Mouse (Mus musculus): ENCODE results near the gene Grm7.

Gene Grm7

DNA sequence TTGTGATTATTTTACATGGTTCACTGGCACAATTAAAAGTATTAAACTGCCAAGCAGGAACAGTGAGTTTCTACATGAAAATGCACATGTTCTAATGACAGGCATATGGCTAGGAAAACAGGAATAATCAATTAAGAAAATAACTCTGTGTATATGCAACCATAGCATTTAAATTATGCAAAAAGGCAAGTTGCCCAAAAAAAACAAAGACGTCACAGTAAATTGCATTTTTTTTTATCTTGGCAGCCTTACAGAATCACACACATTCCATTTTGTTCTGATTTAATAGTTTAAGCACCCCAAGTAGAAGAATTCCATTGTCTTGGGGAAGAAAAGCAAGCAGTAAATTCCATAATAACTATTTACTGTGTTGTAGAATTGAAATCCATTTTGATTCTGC lies 716.3 kb downstream of the Grm7 start:
- no peak for DNase-seq (ENCODE audit: low read depth in 1 of 2, low spot score in 2 of 2)

- DNase-seq (ENCODE audit: low read depth in 1 of 2, low spot score in 2 of 2) = no peak
Measured at GRCm38 (mm10) chr6:111368111-111368510, 722.7 kb downstream of the Grm7 start.

- no peak for DNase-seq (ENCODE audit: low read depth in 1 of 2, low spot score in 2 of 2)
Measured at GRCm38 (mm10) chr6:111368551-111368950, 723.2 kb downstream of the Grm7 start.

- no peak for DNase-seq (ENCODE audit: low read depth in 1 of 2, low spot score in 2 of 2)
Measured at GRCm38 (mm10) chr6:111369013-111369412, 723.6 kb downstream of the Grm7 start.

DNA sequence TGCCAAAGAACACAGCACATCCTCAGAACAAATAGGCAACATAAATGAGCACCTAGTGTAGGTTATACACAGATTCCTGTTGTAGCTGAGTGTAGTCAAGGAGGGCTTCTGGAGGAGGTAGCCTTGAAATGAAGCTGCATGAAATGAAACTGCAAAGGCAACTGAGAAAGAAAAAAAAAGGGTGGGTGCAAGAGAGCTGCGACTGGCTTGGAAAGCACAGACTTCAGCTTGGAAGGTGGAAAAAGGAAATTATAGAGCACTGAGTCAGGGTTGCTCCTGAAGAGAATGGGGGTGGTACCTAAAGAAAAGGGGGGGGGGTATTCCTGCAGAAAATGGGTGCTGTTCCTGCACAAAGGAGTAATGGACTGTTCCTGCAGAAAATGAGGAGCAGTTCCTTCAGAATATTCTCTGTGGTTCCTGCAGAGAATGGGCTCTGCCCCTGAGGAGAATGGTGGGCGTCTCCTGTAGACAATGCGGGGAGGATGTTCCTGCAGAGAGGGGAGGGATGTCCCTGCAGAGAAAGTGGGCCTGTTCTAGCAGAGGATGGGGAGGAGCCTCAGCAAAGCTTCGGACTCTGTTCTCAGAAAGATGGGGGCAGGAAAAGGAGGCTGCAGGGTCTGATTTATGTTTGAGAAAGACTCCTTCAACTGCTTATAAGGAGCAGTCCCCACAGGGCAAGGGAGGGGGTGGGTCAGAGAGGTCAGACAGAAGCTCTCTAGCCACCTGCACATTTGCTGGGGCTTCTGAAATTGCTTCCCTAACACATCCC lies 726.4 kb downstream of the Grm7 start:
- no peak for DNase-seq (ENCODE audit: low read depth in 1 of 2, low spot score in 2 of 2)

- DNase-seq (ENCODE audit: low read depth in 1 of 2, low spot score in 2 of 2) = no peak
Measured at GRCm38 (mm10) chr6:111372626-111373380, 727.4 kb downstream of the Grm7 start.

- DNase-seq (ENCODE audit: low read depth in 1 of 2, low spot score in 2 of 2) = no peak
Measured at GRCm38 (mm10) chr6:111380710-111381109, 735.3 kb downstream of the Grm7 start.

DNA sequence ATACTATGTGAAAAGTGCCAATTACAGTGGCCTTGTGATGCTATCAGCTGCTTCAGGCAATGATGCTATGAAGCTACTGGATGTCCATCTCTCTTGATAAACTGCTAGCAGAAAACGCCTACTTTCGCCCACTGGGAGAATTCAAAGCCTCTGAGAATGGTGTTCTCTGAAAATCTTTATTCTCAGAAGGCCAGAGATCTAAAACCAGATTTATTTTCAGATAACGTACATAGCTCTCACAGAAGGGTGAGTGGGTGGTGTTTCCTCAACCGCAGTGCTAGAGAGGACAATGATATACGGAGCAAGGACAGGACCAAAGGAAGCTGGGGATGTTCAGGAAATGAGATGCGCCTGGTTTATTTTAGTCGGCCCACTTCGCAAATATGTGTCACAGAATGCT lies 763.4 kb downstream of the Grm7 start:
- DNase-seq (ENCODE audit: low read depth in 1 of 2, low spot score in 2 of 2) = no peak

GRCm38 (mm10) chr6:111424737-111425136 lies 779.4 kb downstream of the Grm7 start:
- DNase-seq (ENCODE audit: low read depth in 1 of 2, low spot score in 2 of 2) = no peak

- DNase-seq (ENCODE audit: low read depth in 1 of 2, low spot score in 2 of 2) = no peak
Measured at GRCm38 (mm10) chr6:111446228-111446627, 800.8 kb downstream of the Grm7 start.

DNA sequence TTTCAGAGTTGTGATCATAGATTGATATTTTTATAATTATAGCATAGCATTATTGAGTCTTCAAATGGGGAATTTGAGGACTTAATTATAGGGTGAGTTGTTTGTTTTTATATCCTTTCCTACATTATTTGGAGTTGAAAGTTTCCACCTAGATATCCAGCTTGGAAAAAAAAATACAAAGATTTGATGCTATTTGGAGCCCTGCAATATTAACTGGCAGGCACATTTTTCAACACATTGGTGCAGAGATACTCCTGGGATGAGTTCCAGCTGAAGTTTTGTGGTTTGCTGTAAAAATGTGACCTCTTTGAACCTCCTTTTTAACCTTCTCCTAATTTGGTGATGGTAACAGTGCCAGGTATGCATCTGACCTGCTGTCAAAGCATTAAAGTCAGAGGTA lies 802.5 kb downstream of the Grm7 start:
- DNase-seq (ENCODE audit: low read depth in 1 of 2, low spot score in 2 of 2) = no peak

DNA sequence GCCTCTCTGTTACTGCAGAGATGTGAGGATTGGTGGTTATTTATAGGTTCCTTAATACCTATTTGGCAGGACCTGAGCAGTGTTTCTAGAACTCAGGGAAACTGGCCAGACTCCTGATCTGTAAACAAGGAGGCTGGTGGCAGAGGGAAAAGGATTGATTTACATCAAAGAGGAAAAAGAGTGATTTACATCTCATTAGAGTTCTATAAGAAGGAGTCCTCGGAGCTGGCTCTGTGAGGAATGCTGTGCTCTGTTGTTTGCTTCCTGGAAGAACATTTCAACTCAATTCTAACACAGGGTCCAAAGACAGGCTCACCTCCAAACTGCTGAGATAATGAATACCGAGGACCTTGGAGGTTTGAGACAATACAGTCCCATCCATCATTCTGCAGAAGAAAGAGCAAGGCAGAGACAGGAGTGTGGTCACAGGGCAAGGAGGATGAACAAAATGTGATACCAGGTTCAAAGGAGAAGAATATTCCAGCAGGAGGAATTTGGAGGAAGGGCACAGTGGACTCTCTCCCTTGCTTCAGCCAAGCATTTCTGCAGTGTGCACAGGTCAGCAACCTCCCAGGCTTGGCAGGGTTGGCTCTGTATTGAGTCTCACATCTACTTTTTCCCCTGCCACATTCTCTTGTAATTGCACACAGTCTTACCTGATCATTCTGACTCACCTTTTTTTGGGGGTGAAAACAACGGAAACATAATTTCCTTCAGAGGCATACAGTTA lies 803.8 kb downstream of the Grm7 start:
- DNase-seq (ENCODE audit: low read depth in 1 of 2, low spot score in 2 of 2) = no peak

GRCm38 (mm10) chr6:111481866-111482265 lies 836.5 kb downstream of the Grm7 start:
- DNase-seq (ENCODE audit: low read depth in 1 of 2, low spot score in 2 of 2) = no peak

- no peak for DNase-seq (ENCODE audit: low read depth in 1 of 2, low spot score in 2 of 2)
Measured at GRCm38 (mm10) chr6:111486081-111486480, 840.7 kb downstream of the Grm7 start.

DNA sequence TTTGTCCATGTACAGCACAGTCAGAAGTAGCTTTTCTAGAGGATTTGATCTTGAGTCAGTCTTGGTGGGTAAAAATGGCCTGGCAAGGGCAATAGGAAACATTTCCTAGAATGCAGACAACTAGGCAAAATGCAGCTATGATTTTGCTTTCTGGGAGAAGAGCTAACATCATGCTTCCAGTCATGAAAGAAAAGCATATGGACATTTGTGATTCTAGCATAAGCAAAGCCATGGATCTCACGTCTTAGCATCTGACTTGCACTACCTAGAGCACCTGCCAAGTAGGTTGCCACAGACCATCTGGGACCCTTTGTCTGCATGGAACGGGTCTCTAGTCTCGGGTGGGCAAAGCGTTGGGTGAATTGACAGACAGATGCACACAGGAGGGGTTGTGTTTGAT lies 842.2 kb downstream of the Grm7 start:
- DNase-seq (ENCODE audit: low read depth in 1 of 2, low spot score in 2 of 2) = no peak

- no peak for DNase-seq (ENCODE audit: low read depth in 1 of 2, low spot score in 2 of 2)
Measured at GRCm38 (mm10) chr6:111492166-111492565, 846.8 kb downstream of the Grm7 start.

DNA sequence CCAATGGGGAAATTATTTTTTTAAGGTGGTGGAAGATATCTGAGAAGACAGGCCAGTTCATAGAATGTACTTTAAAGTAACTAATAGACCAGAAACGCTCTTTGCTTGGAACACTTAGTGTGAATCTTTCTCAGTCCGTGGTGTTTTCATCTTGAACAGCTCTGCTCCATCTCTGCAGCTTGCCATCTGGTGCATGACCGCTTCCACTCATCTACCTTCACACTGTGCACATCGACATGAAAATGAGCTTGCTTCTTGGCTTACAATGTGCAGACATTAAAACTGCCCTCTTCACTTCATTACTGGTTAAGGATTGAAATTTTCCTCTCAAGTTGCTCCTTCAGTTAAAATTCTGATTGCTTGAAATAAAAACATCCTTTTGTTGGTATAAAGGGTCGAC lies 854.2 kb downstream of the Grm7 start:
- no peak for DNase-seq (ENCODE audit: low read depth in 1 of 2, low spot score in 2 of 2)

DNA sequence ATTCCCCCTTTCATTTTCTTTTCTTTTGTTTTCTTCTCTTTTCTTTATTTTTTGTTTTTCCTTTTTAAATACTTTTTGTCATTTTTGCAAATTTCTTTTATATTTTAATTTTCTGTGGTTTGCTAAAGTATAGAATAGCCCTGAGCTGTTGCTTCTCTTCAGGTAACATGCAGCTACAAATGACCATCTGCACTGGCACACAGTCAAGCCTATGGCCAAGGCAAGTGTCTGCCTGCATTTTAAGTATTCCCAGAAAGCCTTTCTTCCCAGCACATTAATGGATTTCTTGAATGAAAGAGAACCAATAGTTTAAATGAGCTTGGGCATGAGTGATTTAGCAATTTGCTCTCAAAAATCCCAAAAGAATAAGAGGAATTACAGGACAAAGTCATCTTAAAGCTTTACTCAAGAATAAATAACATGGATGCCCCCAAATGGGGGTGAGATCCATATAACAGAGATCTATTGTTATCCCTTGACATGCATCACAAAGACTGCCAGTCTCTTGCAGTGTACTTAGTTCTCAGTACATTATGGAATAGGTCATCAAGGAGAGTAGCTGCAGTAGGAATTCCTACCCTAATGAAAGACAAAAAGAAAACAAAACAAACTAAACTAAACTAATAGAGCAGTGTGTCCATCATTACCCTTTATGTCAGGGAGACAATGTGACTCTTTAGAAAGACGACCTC lies 865.5 kb downstream of the Grm7 start:
- no peak for DNase-seq (ENCODE audit: low read depth in 1 of 2, low spot score in 2 of 2)

GRCm38 (mm10) chr6:111512359-111512758 lies 867.0 kb downstream of the Grm7 start:
- no peak for DNase-seq (ENCODE audit: low read depth in 1 of 2, low spot score in 2 of 2)

DNA sequence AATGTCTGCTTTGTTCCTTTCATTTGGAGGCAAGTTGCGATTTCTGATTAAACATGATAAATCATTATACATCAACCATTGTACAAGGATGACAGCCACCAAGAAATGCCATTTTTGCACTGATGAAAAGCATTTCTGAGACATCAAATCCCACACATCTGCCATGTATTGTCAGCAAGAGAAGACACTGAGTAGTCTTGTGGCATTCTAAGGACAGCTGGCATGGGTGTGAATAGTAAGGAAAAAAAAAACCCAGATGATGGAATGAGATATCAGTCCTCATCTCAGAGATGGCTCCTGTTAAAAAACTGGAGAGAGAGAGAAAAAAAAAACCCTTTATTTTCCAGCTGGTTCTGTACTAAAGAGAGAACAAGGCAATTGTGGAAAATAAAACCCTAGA lies 875.8 kb downstream of the Grm7 start:
- DNase-seq (ENCODE audit: low read depth in 1 of 2, low spot score in 2 of 2) = no peak

GRCm38 (mm10) chr6:111522122-111522521 lies 876.7 kb downstream of the Grm7 start:
- DNase-seq (ENCODE audit: low read depth in 1 of 2, low spot score in 2 of 2) = no peak

All from monocyte, adult 2 months (primary cell).